Mouse (Mus musculus) adrenal gland, postnatal 25 days (tissue): ENCODE results near the gene Tmprss4. TPM values are rescaled to one million over a fixed set of nuclear protein-coding genes. Genes with fewer than 3 reads are reported as not detected.

ENCODE experiments used
- DNase-seq: peaks from one replicate; pipeline ENCODE4 v3.0.0; 2021; ENCODE audit warnings: mixed read lengths
- total RNA-seq: library from RNA; stranded (reverse); gene quantifications from 2 replicates; pipeline ENCODE4 v1.2.3, GENCODE M21; 2021

Tmprss4 gene
- total RNA-seq, 1 experiment from 2014 or later, result not detected

DNA sequence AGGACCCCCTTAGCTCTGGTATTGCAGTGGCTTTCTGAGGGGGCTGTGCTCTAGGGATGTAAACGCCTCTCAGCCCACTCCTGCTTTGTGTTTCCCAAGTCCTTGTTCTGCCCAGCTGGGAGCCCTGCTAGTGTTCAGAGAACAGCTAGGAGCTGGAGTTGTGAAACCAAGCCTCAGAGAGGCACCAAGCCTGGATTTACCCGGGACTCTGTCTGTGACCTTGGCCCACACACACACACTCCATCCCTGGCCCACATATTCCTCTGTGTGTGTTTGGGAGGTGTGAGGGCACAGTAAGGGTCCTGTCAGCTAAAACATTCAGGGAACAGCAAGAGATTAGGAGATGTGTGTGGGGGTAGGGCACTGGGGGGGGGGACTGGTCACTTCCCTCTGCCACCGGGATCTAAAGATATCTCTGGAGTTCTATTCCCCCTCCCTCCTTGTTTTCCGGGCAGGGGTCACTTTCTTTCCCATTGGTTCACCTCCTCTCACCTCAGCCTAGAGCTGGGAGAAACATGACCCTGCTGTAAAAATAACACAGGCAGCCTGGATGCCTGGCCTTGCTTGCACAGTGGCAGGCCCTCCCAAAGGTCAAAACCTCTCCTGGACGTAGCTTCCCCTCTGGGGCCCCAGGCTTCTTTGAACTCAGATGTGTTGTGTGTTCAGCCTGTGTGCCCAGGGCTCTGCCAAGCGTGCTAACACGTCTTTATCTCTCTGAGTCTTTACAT lies 67.3 kb downstream of the Tmprss4 start:
- DNase-seq, result no peak

- peak; percentile 58 for DNase-seq
Measured at GRCm38 (mm10) chr9:45133484-45134310, 70.2 kb downstream of the Tmprss4 start.

DNA sequence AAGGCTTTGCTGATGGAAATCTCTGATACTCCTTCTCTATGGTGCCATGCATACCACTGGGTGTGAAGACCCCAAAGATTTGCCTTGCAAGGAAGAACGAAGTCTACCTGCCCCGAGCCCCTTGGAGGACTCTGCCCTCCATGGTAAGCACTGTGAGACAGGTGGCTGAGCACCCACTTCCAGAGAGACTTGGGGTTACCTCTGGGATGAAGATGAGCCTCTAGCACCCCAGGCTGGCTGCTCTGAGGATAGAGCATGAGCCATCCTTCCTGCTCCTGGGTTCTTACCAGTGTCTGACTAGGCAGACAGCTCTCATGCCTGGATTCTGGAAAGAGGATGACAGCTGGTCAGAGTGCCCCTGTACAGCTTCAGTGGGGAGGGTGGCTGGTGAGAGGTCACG lies 73.8 kb downstream of the Tmprss4 start:
- DNase-seq, result no peak

DNA sequence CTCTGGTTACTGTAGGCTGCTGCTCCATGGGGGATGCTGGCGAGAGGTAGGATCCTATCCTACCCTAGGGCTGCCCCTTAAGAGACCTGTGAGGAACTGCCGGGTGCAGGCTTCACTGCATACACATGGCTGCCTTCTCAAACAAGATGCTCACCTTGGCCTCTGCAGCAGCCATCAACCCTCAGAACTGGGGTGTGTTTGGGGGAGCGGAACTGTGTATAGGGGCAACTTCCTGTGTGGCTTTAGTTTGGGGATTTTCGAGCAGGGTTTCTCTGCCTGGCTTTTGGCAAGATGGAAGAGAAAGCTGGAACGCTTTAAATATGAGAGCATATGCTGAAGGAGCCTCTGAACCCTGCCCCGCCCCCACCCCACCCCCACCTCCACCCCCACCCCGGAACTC lies 77.0 kb downstream of the Tmprss4 start:
- no peak for DNase-seq

GRCm38 (mm10) chr9:45125211-45125610 lies 78.7 kb downstream of the Tmprss4 start:
- DNase-seq, result no peak

Other genes starting within 250 kb of the Tmprss4 start
- gene Ube4a, start 238.5 kb downstream of the Tmprss4 start, total RNA-seq, result 71.9 and 105 TPM in 2 replicates
- gene Cd3g, start 223.7 kb downstream of the Tmprss4 start, total RNA-seq, result 0.52 TPM in 1 of 2 replicates, not detected in the other
- not detected in 2 replicates for gene Cd3d, start 222.3 kb downstream of the Tmprss4 start, total RNA-seq
- gene Cd3e, start 194.5 kb downstream of the Tmprss4 start, total RNA-seq, result 0.46 TPM in 1 of 2 replicates, not detected in the other
- gene Mpzl2, start 164.3 kb downstream of the Tmprss4 start, total RNA-seq, result 5.7 and 7.4 TPM in 2 replicates
- gene Mpzl3, start 148.9 kb downstream of the Tmprss4 start, total RNA-seq, result 6.0 and 6.8 TPM in 2 replicates
- gene Jaml, start 124.9 kb downstream of the Tmprss4 start, total RNA-seq, result 1.1 and 2.6 TPM in 2 replicates
- 9.4 and 11.0 TPM in 2 replicates for gene Scn2b, start 86.3 kb downstream of the Tmprss4 start, total RNA-seq
- gene Scn4b, start 65.7 kb downstream of the Tmprss4 start, total RNA-seq, result 0.24 and 0.49 TPM in 2 replicates
- gene BC049352, start 22.1 kb downstream of the Tmprss4 start, total RNA-seq, result not detected in 2 replicates
- gene Il10ra, start 65.1 kb upstream of the Tmprss4 start, total RNA-seq, result 1.6 and 1.9 TPM in 2 replicates
- gene Tmprss13, start 115.0 kb upstream of the Tmprss4 start, total RNA-seq, result 0.12 TPM in 1 of 2 replicates, not detected in the other
- gene Fxyd6, start 166.1 kb upstream of the Tmprss4 start, total RNA-seq, result 153 and 178 TPM in 2 replicates
- 2.9 and 3.4 TPM in 2 replicates for gene Fxyd2, start 195.6 kb upstream of the Tmprss4 start, total RNA-seq
- gene Dscaml1, start 222.5 kb upstream of the Tmprss4 start, total RNA-seq, result 0.62 and 1.5 TPM in 2 replicates